Mouse (Mus musculus): ENCODE results near the gene Metap2.

DNA sequence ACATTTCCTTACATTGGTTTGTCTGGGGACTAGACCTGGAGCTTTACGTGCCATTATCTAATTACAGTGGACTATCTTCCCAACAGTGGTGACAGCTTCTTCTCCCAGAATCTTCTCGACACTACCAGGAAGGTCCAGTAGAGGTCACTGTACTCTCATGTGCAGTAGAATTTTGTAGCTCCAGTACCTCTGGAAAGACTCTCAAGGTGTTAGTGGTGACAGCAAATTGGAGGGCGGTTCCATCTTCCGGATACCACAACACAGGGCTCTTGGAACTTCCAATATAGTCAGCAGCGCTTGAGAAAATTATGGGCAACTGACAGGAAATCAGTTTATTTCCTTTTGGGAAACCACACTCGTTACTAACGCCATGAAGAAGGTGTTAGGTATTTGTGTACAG, 78.2 kb downstream of the Metap2 start:
- TF ChIP-seq CTCF (IDR thresholded peaks at IDR 0.05; ENCODE audit: control insufficient read depth, insufficient read depth, low read length) (peak; percentile 15; the same call in 1 of the 2 replicates), POLR2A (IDR thresholded peaks at IDR 0.05; ENCODE audit: borderline replicate concordance, control insufficient read depth, low read depth, low read length) (no peak)
